Mouse (Mus musculus) bone marrow, adult 2 months (tissue): Measurements from ENCODE around the gene Xrcc3.

Source experiments
- CTCF ChIP-seq: fragments of 200-500 bp; IDR thresholded peaks from 2 replicates; pipeline ENCODE4 v1.5.1; 2011; ENCODE audit warnings: low read length, control low read depth; ENCODE audit not compliant: control insufficient read depth, insufficient read depth
- POLR2A ChIP-seq: fragments of 200-500 bp; IDR thresholded peaks from 2 replicates; pipeline ENCODE4 v1.6.1; 2011; ENCODE audit warnings: low read depth, mild to moderate bottlenecking, control low read depth, low read length, borderline replicate concordance; ENCODE audit not compliant: control insufficient read depth

DNA sequence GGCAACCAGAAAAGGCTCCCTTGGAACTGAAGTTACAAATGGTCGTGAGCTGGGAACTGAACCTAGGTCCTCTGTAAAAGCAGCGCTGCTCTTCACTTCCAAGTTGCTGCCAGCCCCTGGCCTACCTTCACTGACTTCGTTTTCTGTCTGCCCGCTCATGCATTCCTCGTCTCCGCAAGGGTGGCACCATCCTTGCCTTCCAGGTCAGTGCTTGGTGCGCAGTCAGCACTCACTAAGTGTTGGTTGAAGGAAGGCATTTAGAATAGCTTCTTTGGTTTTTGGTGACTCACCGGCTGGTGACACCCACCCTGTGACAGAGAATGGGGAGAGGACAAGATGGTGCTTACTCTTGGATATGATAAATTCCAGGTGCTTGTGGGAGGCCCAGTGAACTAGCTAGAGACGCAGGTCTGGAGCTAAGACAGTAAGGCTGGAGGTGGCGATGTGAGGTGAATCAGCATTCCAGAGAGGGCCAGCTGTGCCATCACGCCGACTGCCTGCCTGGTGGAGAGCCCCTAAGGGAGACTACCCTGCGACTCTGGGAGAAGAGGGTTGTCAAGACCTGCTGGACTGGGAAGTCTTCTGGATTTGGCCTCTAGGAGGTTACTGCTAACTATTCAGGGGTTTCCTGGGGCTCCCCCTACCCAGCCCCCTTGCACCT lies 50.9 kb downstream of the Xrcc3 start:
- TF ChIP-seq CTCF (no peak), POLR2A (no peak)
